Mouse (Mus musculus) heart, adult 8-10 months (tissue): ENCODE data around the gene Kat8. TPM values are rescaled to one million over a fixed set of nuclear protein-coding genes. Genes with fewer than 3 reads are reported as not detected.

Experiments used
- DNase-seq: peaks from one replicate; pipeline ENCODE4 v3.0.0; 2022; ENCODE audit warnings: low spot score
- total RNA-seq, 4 experiments: library from RNA; stranded (reverse); gene quantifications; 2 replicates each; pipeline ENCODE4 v1.2.4; 2022

Kat8 gene
- total RNA-seq, 4 experiments from 2014 or later, result 13.6 to 16.8 (median 15.3) TPM

GRCm38 (mm10) chr7:127896384-127896783 lies 15.9 kb upstream of the Kat8 start:
- DNase-seq, result peak; percentile 27

- DNase-seq, result no peak
Measured at GRCm38 (mm10) chr7:127897542-127897941, 14.8 kb upstream of the Kat8 start.

GRCm38 (mm10) chr7:127898179-127898956 lies 13.9 kb upstream of the Kat8 start:
- DNase-seq, result no peak

GRCm38 (mm10) chr7:127899997-127900396 lies 12.3 kb upstream of the Kat8 start:
- DNase-seq, result no peak

GRCm38 (mm10) chr7:127901772-127902171 lies 10.5 kb upstream of the Kat8 start:
- no peak for DNase-seq

GRCm38 (mm10) chr7:127903971-127904796 lies 8.1 kb upstream of the Kat8 start, which contains the start of gene Bckdk:
TSS of gene Bckdk (plus strand) at chr7:127904082.
- DNase-seq, result peak; percentile 74

- DNase-seq, result no peak
Measured at GRCm38 (mm10) chr7:127907939-127908338, 4.4 kb upstream of the Kat8 start.

- DNase-seq, result no peak
Measured at GRCm38 (mm10) chr7:127908656-127909055, 3.7 kb upstream of the Kat8 start.

- no peak for DNase-seq
Measured at GRCm38 (mm10) chr7:127912938-127913337, 622 bp downstream of the Kat8 start.

- no peak for DNase-seq
Measured at GRCm38 (mm10) chr7:127915293-127915692, 3.0 kb downstream of the Kat8 start.

GRCm38 (mm10) chr7:127918203-127918602 lies 5.9 kb downstream of the Kat8 start:
- DNase-seq, result no peak

GRCm38 (mm10) chr7:127919290-127919689 lies 7.0 kb downstream of the Kat8 start:
- no peak for DNase-seq

- DNase-seq, result no peak
Measured at GRCm38 (mm10) chr7:127921516-127921915, 9.2 kb downstream of the Kat8 start.

- no peak for DNase-seq
Measured at GRCm38 (mm10) chr7:127922451-127923275, 10.3 kb downstream of the Kat8 start.

GRCm38 (mm10) chr7:127923714-127924113 lies 11.4 kb downstream of the Kat8 start:
- no peak for DNase-seq

- DNase-seq, result no peak
Measured at GRCm38 (mm10) chr7:127925252-127925651, 12.9 kb downstream of the Kat8 start.

- DNase-seq, result no peak
Measured at GRCm38 (mm10) chr7:127926066-127926465, 13.8 kb downstream of the Kat8 start.

GRCm38 (mm10) chr7:127926846-127927245 lies 14.5 kb downstream of the Kat8 start:
- DNase-seq, result no peak

GRCm38 (mm10) chr7:127927726-127928125 lies 15.4 kb downstream of the Kat8 start:
- no peak for DNase-seq

- no peak for DNase-seq
Measured at GRCm38 (mm10) chr7:127928596-127928995, 16.3 kb downstream of the Kat8 start.

- DNase-seq, result no peak
Measured at GRCm38 (mm10) chr7:127929923-127930322, 17.6 kb downstream of the Kat8 start, which contains the start of gene Prss8. TSS of gene Prss8 (minus strand) at chr7:127930104.

GRCm38 (mm10) chr7:127930636-127931035 lies 18.3 kb downstream of the Kat8 start:
- DNase-seq, result no peak
